Mouse (Mus musculus) kidney, adult 10 weeks (tissue): ENCODE data around the gene Slc2a12. TPM values are rescaled to one million over a fixed set of nuclear protein-coding genes. Genes with fewer than 3 reads are reported as not detected.

Source experiments
- polyA plus RNA-seq: library from polyadenylated mRNA; stranded (reverse); fragments of 350-450 nt; fragmentation: Illumina TruSeq; extraction: RNeasy Lipid Tissue Mini Kit (QIAGEN cat#74804); gene quantifications from one replicate; pipeline ENCODE4 v1.2.3, GENCODE M21; 2014; ENCODE audit warnings: low read depth, low replicate concordance

The Slc2a12 gene
- polyA plus RNA-seq = 11.9 TPM

GRCm38 (mm10) chr10:22644853-22645491, at the start of gene Slc2a12:
Gene Slc2a12, plus strand, starts transcription at chr10:22645011.

GRCm38 (mm10) chr10:22731272-22732093, 86.7 kb downstream of the Slc2a12 start, which contains the start of gene Tbpl1:
Gene Tbpl1, minus strand, starts transcription at chr10:22731938.

Other genes with a start within 250 kb of the Slc2a12 start
- 47.5 TPM for gene Tbpl1, start 86.9 kb downstream of the Slc2a12 start, polyA plus RNA-seq
- 5.4 TPM for gene Tcf21, start 175.2 kb downstream of the Slc2a12 start, polyA plus RNA-seq